Mouse (Mus musculus) cortical plate, adult 2 months (tissue): ENCODE data around the gene Cd2bp2.

Source experiments
- CTCF ChIP-seq: fragments of 200-500 bp; IDR thresholded peaks from 2 replicates; pipeline ENCODE4 v1.5.1; 2011; ENCODE audit warnings: mild to moderate bottlenecking, control low read depth, low read length; ENCODE audit not compliant: insufficient read depth; ENCODE audit errors: extremely low read depth
- POLR2A ChIP-seq: fragments of 200-500 bp; IDR thresholded peaks from 2 replicates; pipeline ENCODE4 v1.6.1; 2011; ENCODE audit warnings: mild to moderate bottlenecking, low read length, control low read depth; ENCODE audit not compliant: insufficient read depth; ENCODE audit errors: extremely low read depth

- no peak for TF ChIP-seq CTCF
- no peak for TF ChIP-seq POLR2A
Observed at GRCm38 (mm10) chr7:127188305-127189276, 7.3 kb downstream of the Cd2bp2 start.
